Mouse (Mus musculus) heart, embryonic 11.5 days (tissue): ENCODE measurements around the gene Ints11. TPM values are rescaled to one million over a fixed set of nuclear protein-coding genes. Genes with fewer than 3 reads are reported as not detected.

Source experiments
- ATAC-seq: fragments of 200-750 bp; cut with Nextera tagmentation; replicated peaks from 2 replicates; pipeline ENCODE4 v1.8.0; 2017; ENCODE audit warnings: moderate library complexity; ENCODE audit not compliant: insufficient number of reproducible peaks, low FRiP score, low TSS enrichment
- H3K27ac ChIP-seq: fragments of 300-500 bp; sonication (generic); 2 replicates; pipeline ENCODE4 v1.5.1; 2014; ENCODE audit warnings: mild to moderate bottlenecking, low read depth, low read length
- H3K27me3 ChIP-seq: fragments of 300-500 bp; sonication (generic); 2 replicates; pipeline ENCODE4 v1.6.1; 2014; ENCODE audit warnings: mild to moderate bottlenecking, low read length, mixed read lengths; ENCODE audit not compliant: control insufficient read depth, insufficient read depth
- H3K36me3 ChIP-seq: fragments of 300-500 bp; sonication (generic); 2 replicates; pipeline ENCODE4 v1.6.1; 2014; ENCODE audit warnings: mild to moderate bottlenecking, low read length, moderate library complexity, mixed read lengths; ENCODE audit not compliant: control insufficient read depth, insufficient read depth
- H3K4me1 ChIP-seq: fragments of 300-500 bp; sonication (generic); 2 replicates; pipeline ENCODE4 v1.6.1; 2014; ENCODE audit warnings: low read length; ENCODE audit not compliant: control insufficient read depth, insufficient read depth
- H3K4me2 ChIP-seq: fragments of 300-500 bp; sonication (generic); 2 replicates; pipeline ENCODE4 v1.6.1; 2014; ENCODE audit warnings: mild to moderate bottlenecking, moderate library complexity
- H3K4me3 ChIP-seq: fragments of 300-500 bp; sonication (generic); 2 replicates; pipeline ENCODE4 v1.5.1; 2014; ENCODE audit warnings: low read depth, low read length
- H3K9ac ChIP-seq: fragments of 300-500 bp; sonication (generic); 2 replicates; pipeline ENCODE4 v1.6.1; 2014; ENCODE audit warnings: mild to moderate bottlenecking, low read depth, low read length, moderate library complexity
- H3K9me3 ChIP-seq: fragments of 300-500 bp; sonication (generic); replicated peaks from 2 replicates; pipeline ENCODE4 v1.6.1; 2016; ENCODE audit warnings: low read length; ENCODE audit not compliant: control insufficient read depth
- WGBS: fragments of 180-500 bp; shearing (Covaris S2); extraction: QIAGEN DNeasy Blood & Tissue Kit; methylation state at CpG from one replicate; pipeline ENCODE4 v1.1.7; 2014; ENCODE audit not compliant: insufficient replicate concordance; 5-methylcytosine and 5-hydroxymethylcytosine counted together
- polyA plus RNA-seq: library from polyadenylated mRNA; unstranded; fragments of >200 nt; fragmentation: Nextera tagmentation; extraction: Ambion mirVana; gene quantifications from 2 replicates; pipeline ENCODE4 v1.2.1, GENCODE M21; 2014

The Ints11 gene
- polyA plus RNA-seq, 1 experiment from 2014 or later, result 40.7 TPM

GRCm38 (mm10) chr4:155899355-155899754, 30.0 kb downstream of the Ints11 start:
- Histone ChIP-seq H3K9me3 (no peaks in the 10 kb centered on the region), H3K36me3 (peaks cover 13% of the 10 kb centered on the region; the same call in 1 of the 2 replicates), H3K4me3 (no peak overlapping the region), H3K4me2 (no peak overlapping the region), H3K4me1 (peaks cover 8% of the 10 kb centered on the region), H3K27me3 (no peaks in the 10 kb centered on the region), H3K9ac (no peak overlapping the region), H3K27ac (no peak overlapping the region)
- no peak for ATAC-seq
- WGBS, result 93% methylated on average over 7 of the region's 7 CpGs

GRCm38 (mm10) chr4:155901205-155901604, 31.9 kb downstream of the Ints11 start:
- H3K27me3 ChIP-seq, result no peaks in the 10 kb centered on the region
- no peak overlapping the region for H3K27ac ChIP-seq
- no peak overlapping the region for H3K4me3 ChIP-seq
- no peak for ATAC-seq
- 59% methylated on average over 3 of the region's 3 CpGs for WGBS
- peaks cover 13% of the 10 kb centered on the region; the same call in 1 of the 2 replicates for H3K36me3 ChIP-seq
- H3K4me1 ChIP-seq, result no peaks in the 10 kb centered on the region
- H3K9me3 ChIP-seq, result no peaks in the 10 kb centered on the region
- no peak overlapping the region for H3K4me2 ChIP-seq
- H3K9ac ChIP-seq, result no peak overlapping the region

DNA sequence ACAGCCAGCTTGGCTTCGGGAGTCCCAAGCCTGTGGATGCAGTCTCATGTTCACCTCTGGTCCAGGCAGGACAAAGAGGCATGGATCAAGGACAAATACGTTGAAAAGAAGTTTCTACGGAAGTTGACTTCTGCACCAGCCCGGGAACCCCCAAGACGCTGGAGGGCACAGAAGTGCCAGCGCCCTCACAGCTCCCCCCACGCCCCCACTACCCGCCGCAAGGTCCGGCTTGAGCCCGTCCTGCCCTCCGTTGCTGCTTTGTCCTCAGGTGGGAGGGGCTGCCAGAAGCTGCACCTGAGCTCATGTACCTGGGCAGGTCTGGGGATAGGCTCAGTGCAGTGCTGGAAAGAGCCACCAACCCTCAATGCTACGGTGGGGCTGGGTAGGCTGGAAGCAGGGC, 33.9 kb downstream of the Ints11 start:
- 90% methylated on average over 13 of the region's 13 CpGs for WGBS
- H3K36me3 ChIP-seq, result peaks cover 13% of the 10 kb centered on the region; the same call in 1 of the 2 replicates
- H3K27ac ChIP-seq, result no peak overlapping the region

GRCm38 (mm10) chr4:155904318-155905102, 35.2 kb downstream of the Ints11 start:
- peaks cover 11% of the 10 kb centered on the region; the same call in 1 of the 2 replicates for H3K36me3 ChIP-seq

More for the DNA sequence above, 33.9 kb downstream of the Ints11 start:
- no peak overlapping the region for H3K4me3 ChIP-seq
- no peaks in the 10 kb centered on the region for H3K9me3 ChIP-seq
- H3K4me1 ChIP-seq, result no peaks in the 10 kb centered on the region
- no peak overlapping the region for H3K4me2 ChIP-seq
- ATAC-seq, result no peak
- no peaks in the 10 kb centered on the region for H3K27me3 ChIP-seq
- H3K9ac ChIP-seq, result no peak overlapping the region

GRCm38 (mm10) chr4:155905634-155906033, 36.3 kb downstream of the Ints11 start:
- Histone ChIP-seq H3K9ac (no peak overlapping the region), H3K4me1 (no peaks in the 10 kb centered on the region), H3K27me3 (no peaks in the 10 kb centered on the region), H3K9me3 (no peaks in the 10 kb centered on the region), H3K4me3 (no peak overlapping the region), H3K36me3 (peaks cover 6% of the 10 kb centered on the region; the same call in 1 of the 2 replicates), H3K4me2 (no peak overlapping the region), H3K27ac (no peak overlapping the region)
- WGBS, result 87% methylated on average over 13 of the region's 13 CpGs
- ATAC-seq, result no peak

More at GRCm38 (mm10) chr4:155904318-155905102, 35.2 kb downstream of the Ints11 start:
- H3K27me3 ChIP-seq, result no peaks in the 10 kb centered on the region
- no peak overlapping the region for H3K9ac ChIP-seq
- H3K4me1 ChIP-seq, result no peaks in the 10 kb centered on the region
- no peak overlapping the region for H3K27ac ChIP-seq
- no peak overlapping the region for H3K4me3 ChIP-seq
- WGBS, result 91% methylated on average over 13 of the region's 13 CpGs
- ATAC-seq, result no peak
- no peak overlapping the region for H3K4me2 ChIP-seq
- H3K9me3 ChIP-seq, result no peaks in the 10 kb centered on the region

DNA sequence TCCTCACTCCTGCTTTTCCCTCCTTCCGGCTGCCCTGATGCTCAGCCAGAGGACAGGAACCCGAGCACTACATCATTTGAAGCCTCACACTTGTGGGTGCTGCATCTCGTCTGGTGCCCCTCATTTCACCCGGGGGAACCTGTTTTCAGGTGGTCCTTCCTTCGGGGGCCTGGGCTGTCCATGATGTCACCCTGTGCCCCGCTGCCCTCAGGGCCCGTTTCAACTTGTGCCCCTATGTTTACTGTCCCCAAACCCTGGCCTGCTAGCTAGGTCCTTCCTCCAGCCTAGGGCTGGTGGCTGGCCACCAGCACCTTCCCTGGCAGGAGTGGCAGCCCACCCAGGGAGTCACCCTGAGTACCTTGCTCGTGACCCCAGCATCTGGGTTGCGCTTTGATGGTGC, 36.8 kb downstream of the Ints11 start:
- Histone ChIP-seq H3K4me2 (no peak overlapping the region), H3K36me3 (peaks cover 6% of the 10 kb centered on the region; the same call in 1 of the 2 replicates), H3K9me3 (no peaks in the 10 kb centered on the region), H3K4me1 (no peaks in the 10 kb centered on the region), H3K27ac (no peak overlapping the region), H3K4me3 (no peak overlapping the region), H3K9ac (no peak overlapping the region), H3K27me3 (no peaks in the 10 kb centered on the region)
- ATAC-seq, result no peak
- WGBS, result 83% methylated on average over 9 of the region's 9 CpGs

DNA sequence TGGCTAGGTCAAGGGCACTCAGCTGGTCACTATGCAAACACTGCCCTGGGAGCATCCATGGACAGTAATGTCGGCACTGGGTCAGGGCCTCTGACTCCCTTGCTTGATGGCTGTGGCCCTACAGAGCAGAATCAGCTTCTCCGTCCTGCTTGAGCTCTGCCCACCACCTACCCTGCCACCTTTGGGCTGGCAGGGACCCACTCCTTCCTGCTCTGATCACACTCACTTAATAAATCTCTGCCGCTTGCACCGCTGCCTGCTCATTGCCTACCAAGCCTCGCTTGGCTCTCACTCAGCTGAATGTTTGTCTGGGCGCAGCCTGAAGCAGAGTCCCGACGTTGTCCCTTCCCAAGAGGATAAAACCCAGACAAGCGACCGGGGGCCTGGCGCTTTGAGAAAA, 37.7 kb downstream of the Ints11 start:
- Histone ChIP-seq H3K4me2 (no peak overlapping the region), H3K4me1 (no peaks in the 10 kb centered on the region), H3K36me3 (peaks cover 4% of the 10 kb centered on the region; the same call in 1 of the 2 replicates), H3K27ac (no peak overlapping the region), H3K27me3 (no peaks in the 10 kb centered on the region), H3K9ac (no peak overlapping the region), H3K4me3 (no peak overlapping the region), H3K9me3 (no peaks in the 10 kb centered on the region)
- ATAC-seq, result no peak
- 84% methylated on average over 11 of the region's 11 CpGs for WGBS

GRCm38 (mm10) chr4:155908281-155908680, 38.9 kb downstream of the Ints11 start:
- Histone ChIP-seq H3K4me2 (no peak overlapping the region), H3K36me3 (peaks cover under 1% of the 10 kb centered on the region; the same call in 1 of the 2 replicates), H3K4me1 (no peaks in the 10 kb centered on the region), H3K9me3 (no peaks in the 10 kb centered on the region), H3K27me3 (no peaks in the 10 kb centered on the region), H3K4me3 (no peak overlapping the region), H3K27ac (no peak overlapping the region), H3K9ac (no peak overlapping the region)
- WGBS, result 75% methylated on average over 7 of the region's 7 CpGs
- ATAC-seq, result no peak

- whole genome bisulfite sequencing, result 82% methylated on average over 4 of the region's 4 CpGs
- no peaks in the 10 kb centered on the region for H3K9me3 ChIP-seq
- H3K27me3 ChIP-seq, result no peaks in the 10 kb centered on the region
- H3K4me1 ChIP-seq, result no peaks in the 10 kb centered on the region
- no peak overlapping the region for H3K27ac ChIP-seq
- H3K36me3 ChIP-seq, result no peaks in the 10 kb centered on the region; the same call in 1 of the 2 replicates
- no peak overlapping the region for H3K9ac ChIP-seq
- no peak overlapping the region for H3K4me2 ChIP-seq
- H3K4me3 ChIP-seq, result no peak overlapping the region
- no peak for ATAC-seq
Observed at GRCm38 (mm10) chr4:155908751-155909150, 39.4 kb downstream of the Ints11 start.
